Mouse (Mus musculus) CH12.LX (cell line): ENCODE results near the gene Ttc7b.

Experiments
- BHLHE40 ChIP-seq: IDR thresholded peaks from 2 replicates; pipeline ENCODE4 v1.6.1; 2011; ENCODE audit warnings: mild to moderate bottlenecking, low read depth, low read length, improper control_type of control experiment
- CHD1 ChIP-seq: IDR thresholded peaks from 2 replicates; pipeline ENCODE4 v1.6.1; 2012; ENCODE audit warnings: low read depth, low read length, improper control_type of control experiment, inconsistent platforms
- CHD2 ChIP-seq: IDR thresholded peaks from 2 replicates; pipeline ENCODE4 v1.6.1; 2011; ENCODE audit warnings: low read length, improper control_type of control experiment
- CTCF ChIP-seq, 2 experiments: IDR thresholded peaks in 1 of 2; conservative IDR thresholded peaks in 1 of 2; 2 replicates each; pipeline ENCODE4 v1.5.1; 2011 to 2012; ENCODE audit warnings: low read depth in 2 of 2, low read length in 2 of 2, improper control_type of control experiment in 1 of 2, inconsistent platforms in 1 of 2, mild to moderate bottlenecking in 1 of 2, moderate library complexity in 1 of 2
- E2F4 ChIP-seq: IDR thresholded peaks from 2 replicates; pipeline ENCODE4 v1.6.1; 2011; ENCODE audit warnings: low read depth, low read length, improper control_type of control experiment; ENCODE audit not compliant: insufficient replicate concordance
- KAT2A ChIP-seq: IDR thresholded peaks from 2 replicates; pipeline ENCODE4 v1.6.1; 2012; ENCODE audit warnings: low read length, improper control_type of control experiment, inconsistent platforms; ENCODE audit not compliant: insufficient replicate concordance
- MAFK ChIP-seq: IDR thresholded peaks from 2 replicates; pipeline ENCODE4 v1.6.1; 2011; ENCODE audit warnings: low read length, improper control_type of control experiment; ENCODE audit not compliant: insufficient replicate concordance
- POLR2A ChIP-seq: IDR thresholded peaks from 2 replicates; pipeline ENCODE4 v1.6.1; 2011; ENCODE audit warnings: low read depth, mild to moderate bottlenecking, improper control_type of control experiment, low read length
- ZC3H11A ChIP-seq: IDR thresholded peaks from 2 replicates; pipeline ENCODE4 v1.6.1; 2012; ENCODE audit warnings: low read depth, mild to moderate bottlenecking, inconsistent platforms, low read length, improper control_type of control experiment
- ZMIZ1 ChIP-seq: IDR thresholded peaks from 2 replicates; pipeline ENCODE4 v1.6.1; 2012; ENCODE audit warnings: low read depth, mild to moderate bottlenecking, inconsistent platforms, low read length, improper control_type of control experiment
- ZNF384 ChIP-seq: IDR thresholded peaks from 2 replicates; pipeline ENCODE4 v1.6.1; 2012; ENCODE audit warnings: low read depth, low read length, improper control_type of control experiment, inconsistent platforms

- no peak for TF ChIP-seq CTCF (conservative IDR thresholded peaks at IDR 0.05 in 1 of 2, IDR thresholded peaks at IDR 0.05 in 1 of 2; ENCODE audit: low read depth in 2 of 2, low read length in 2 of 2)
- no peak for TF ChIP-seq ZNF384
- TF ChIP-seq POLR2A, result no peak
- TF ChIP-seq BHLHE40, result no peak
- TF ChIP-seq ZC3H11A, result no peak
- no peak for TF ChIP-seq CHD2
- no peak for TF ChIP-seq ZMIZ1
- no peak for TF ChIP-seq CHD1
- TF ChIP-seq E2F4, result no peak
- no peak for TF ChIP-seq MAFK
- no peak for TF ChIP-seq KAT2A
These were observed 47.0 kb upstream of the Ttc7b start for GRCm38 (mm10) chr12:100567627-100568026.
